Mouse (Mus musculus) neural tube, embryonic 13.5 days (tissue): Measurements from ENCODE around the gene Tbc1d7. TPM values are rescaled to one million over a fixed set of nuclear protein-coding genes. Genes with fewer than 3 reads are reported as not detected.

Source experiments
- ATAC-seq: fragments of 200-750 bp; cut with Nextera tagmentation; 2 replicates; pipeline ENCODE4 v1.8.0; 2017; ENCODE audit warnings: low read depth, mild to moderate bottlenecking, moderate TSS enrichment, moderate library complexity
- H3K27ac ChIP-seq: fragments of 300-500 bp; sonication (generic); replicated peaks from 2 replicates; pipeline ENCODE4 v1.5.1; 2015; ENCODE audit warnings: moderate library complexity, mild to moderate bottlenecking, inconsistent platforms
- H3K27me3 ChIP-seq: fragments of 300-500 bp; sonication (generic); 2 replicates; pipeline ENCODE4 v1.6.1; 2015; ENCODE audit warnings: mild to moderate bottlenecking, inconsistent platforms
- H3K36me3 ChIP-seq: fragments of 300-500 bp; sonication (generic); 2 replicates; pipeline ENCODE4 v1.6.1; 2015; ENCODE audit warnings: mild to moderate bottlenecking, inconsistent platforms
- H3K4me1 ChIP-seq: fragments of 300-500 bp; sonication (generic); replicated peaks from 2 replicates; pipeline ENCODE4 v1.6.1; 2015; ENCODE audit warnings: inconsistent platforms
- H3K4me2 ChIP-seq: fragments of 300-500 bp; sonication (generic); 2 replicates; pipeline ENCODE4 v1.6.1; 2015; ENCODE audit warnings: inconsistent platforms, mild to moderate bottlenecking, moderate library complexity
- H3K4me3 ChIP-seq: fragments of 300-500 bp; sonication (generic); 2 replicates; pipeline ENCODE4 v1.5.1; 2015; ENCODE audit warnings: mild to moderate bottlenecking, inconsistent platforms
- H3K9ac ChIP-seq: fragments of 300-500 bp; sonication (generic); 2 replicates; pipeline ENCODE4 v1.6.1; 2015; ENCODE audit warnings: moderate library complexity, mild to moderate bottlenecking, inconsistent platforms
- H3K9me3 ChIP-seq: fragments of 300-500 bp; sonication (generic); 2 replicates; pipeline ENCODE4 v1.6.1; 2016; ENCODE audit warnings: inconsistent platforms
- WGBS: fragments of 180-500 bp; shearing (Covaris S2); methylation state at CpG from one replicate; pipeline ENCODE4 v1.1.7; 2015; 5-methylcytosine and 5-hydroxymethylcytosine counted together
- polyA plus RNA-seq: library from polyadenylated mRNA; unstranded; fragments of >200 nt; fragmentation: Nextera tagmentation; extraction: Ambion mirVana; gene quantifications from 2 replicates; pipeline ENCODE4 v1.2.1, GENCODE M21; 2015

Tbc1d7 gene
- polyA plus RNA-seq, 1 experiment from 2014 or later: 85.8 TPM

GRCm38 (mm10) chr13:43158281-43158680 is 13.0 kb downstream of the Tbc1d7 start:
- H3K9me3 ChIP-seq: no peaks in the 10 kb centered on the region
- 22% methylated on average over 5 of the region's 5 CpGs for WGBS
- peaks cover 28% of the 10 kb centered on the region for H3K36me3 ChIP-seq
- no peaks in the 10 kb centered on the region for H3K27me3 ChIP-seq
- H3K9ac ChIP-seq: no peak overlapping the region
- no peak overlapping the region for H3K4me3 ChIP-seq
- H3K4me2 ChIP-seq: no peak overlapping the region
- peaks cover 17% of the 10 kb centered on the region for H3K4me1 ChIP-seq
- ATAC-seq: peak; percentile 85
- peak overlapping the region; percentile 86 for H3K27ac ChIP-seq

GRCm38 (mm10) chr13:43157370-43157769 is 13.9 kb downstream of the Tbc1d7 start:
- no peak overlapping the region for H3K27ac ChIP-seq
- H3K4me3 ChIP-seq: no peak overlapping the region
- WGBS: 61% methylated on average over 5 of the region's 5 CpGs
- peaks cover 17% of the 10 kb centered on the region for H3K4me1 ChIP-seq
- no peaks in the 10 kb centered on the region for H3K9me3 ChIP-seq
- ATAC-seq: no peak
- no peak overlapping the region for H3K9ac ChIP-seq
- peaks cover 28% of the 10 kb centered on the region for H3K36me3 ChIP-seq
- H3K27me3 ChIP-seq: no peaks in the 10 kb centered on the region
- no peak overlapping the region for H3K4me2 ChIP-seq

GRCm38 (mm10) chr13:43152005-43152520 is 19.2 kb downstream of the Tbc1d7 start:
- H3K4me1 ChIP-seq: no peaks in the 10 kb centered on the region
- H3K4me2 ChIP-seq: no peak overlapping the region
- 89% methylated on average over 14 of the region's 14 CpGs for WGBS
- H3K4me3 ChIP-seq: no peak overlapping the region
- H3K9ac ChIP-seq: no peak overlapping the region
- peaks cover 44% of the 10 kb centered on the region for H3K36me3 ChIP-seq
- H3K27ac ChIP-seq: no peak overlapping the region
- no peaks in the 10 kb centered on the region for H3K9me3 ChIP-seq
- no peak for ATAC-seq
- no peaks in the 10 kb centered on the region for H3K27me3 ChIP-seq

- Histone ChIP-seq H3K36me3 (peaks cover 38% of the 10 kb centered on the region), H3K9ac (no peak overlapping the region), H3K4me1 (0 out of 2 replicates have a peak, but pooled peaks cover 3% of the 10 kb centered on the region), H3K27ac (no peak overlapping the region), H3K4me2 (no peak overlapping the region), H3K4me3 (no peak overlapping the region), H3K9me3 (no peaks in the 10 kb centered on the region), H3K27me3 (no peaks in the 10 kb centered on the region)
- WGBS: 89% methylated on average over 3 of the region's 3 CpGs
- ATAC-seq: no peak
These were observed 21.6 kb downstream of the Tbc1d7 start for GRCm38 (mm10) chr13:43149661-43150060.

GRCm38 (mm10) chr13:43148692-43149091 is 22.6 kb downstream of the Tbc1d7 start:
- Histone ChIP-seq H3K4me2 (no peak overlapping the region), H3K4me1 (0 out of 2 replicates have a peak, but pooled peaks cover 3% of the 10 kb centered on the region), H3K9ac (no peak overlapping the region), H3K9me3 (no peaks in the 10 kb centered on the region), H3K4me3 (no peak overlapping the region), H3K27me3 (no peaks in the 10 kb centered on the region), H3K27ac (no peak overlapping the region), H3K36me3 (peaks cover 29% of the 10 kb centered on the region)
- ATAC-seq: no peak
- 83% methylated on average over 4 of the region's 4 CpGs for WGBS

GRCm38 (mm10) chr13:43146515-43147258 is 24.6 kb downstream of the Tbc1d7 start:
- Histone ChIP-seq H3K27me3 (no peaks in the 10 kb centered on the region), H3K36me3 (peaks cover 15% of the 10 kb centered on the region), H3K4me2 (no peak overlapping the region), H3K4me1 (0 out of 2 replicates have a peak, but pooled peaks cover 3% of the 10 kb centered on the region), H3K9me3 (no peaks in the 10 kb centered on the region), H3K4me3 (no peak overlapping the region), H3K27ac (no peak overlapping the region), H3K9ac (no peak overlapping the region)
- no peak for ATAC-seq
- 50% methylated on average over 8 of the region's 8 CpGs for WGBS

- Histone ChIP-seq H3K4me3 (no peak overlapping the region), H3K4me1 (0 out of 2 replicates have a peak, but pooled peaks cover 3% of the 10 kb centered on the region), H3K27ac (no peak overlapping the region), H3K4me2 (no peak overlapping the region), H3K36me3 (no peaks in the 10 kb centered on the region), H3K27me3 (no peaks in the 10 kb centered on the region), H3K9ac (no peak overlapping the region), H3K9me3 (no peaks in the 10 kb centered on the region)
- 85% methylated on average over 7 of the region's 7 CpGs for WGBS
- no peak for ATAC-seq
These were observed 26.4 kb downstream of the Tbc1d7 start for GRCm38 (mm10) chr13:43144720-43145418.

GRCm38 (mm10) chr13:43134468-43134867 is 36.8 kb downstream of the Tbc1d7 start:
- peaks cover 36% of the 10 kb centered on the region for H3K36me3 ChIP-seq
- ATAC-seq: no peak
- H3K9ac ChIP-seq: no peak overlapping the region
- H3K4me1 ChIP-seq: no peaks in the 10 kb centered on the region; the same call in 1 of the 2 replicates
- no peak overlapping the region for H3K4me2 ChIP-seq
- no peaks in the 10 kb centered on the region for H3K27me3 ChIP-seq
- H3K9me3 ChIP-seq: no peaks in the 10 kb centered on the region
- H3K4me3 ChIP-seq: no peak overlapping the region
- WGBS: 76% methylated on average over 4 of the region's 4 CpGs
- H3K27ac ChIP-seq: no peak overlapping the region

- Histone ChIP-seq H3K4me2 (no peak overlapping the region), H3K9me3 (no peaks in the 10 kb centered on the region), H3K4me3 (no peak overlapping the region), H3K9ac (no peak overlapping the region), H3K4me1 (no peaks in the 10 kb centered on the region; the same call in 1 of the 2 replicates), H3K36me3 (peaks cover 36% of the 10 kb centered on the region), H3K27me3 (no peaks in the 10 kb centered on the region), H3K27ac (no peak overlapping the region)
- WGBS: 79% methylated on average over 7 of the region's 7 CpGs
- ATAC-seq: no peak
These were observed 37.9 kb downstream of the Tbc1d7 start for GRCm38 (mm10) chr13:43133400-43133799.

GRCm38 (mm10) chr13:43132859-43133258 is 38.4 kb downstream of the Tbc1d7 start:
- Histone ChIP-seq H3K4me1 (no peaks in the 10 kb centered on the region; the same call in 1 of the 2 replicates), H3K9me3 (no peaks in the 10 kb centered on the region), H3K4me3 (no peak overlapping the region), H3K36me3 (peaks cover 36% of the 10 kb centered on the region), H3K9ac (no peak overlapping the region), H3K27me3 (no peaks in the 10 kb centered on the region), H3K4me2 (no peak overlapping the region), H3K27ac (no peak overlapping the region)
- ATAC-seq: no peak
- 84% methylated on average over 9 of the region's 9 CpGs for WGBS

GRCm38 (mm10) chr13:43131741-43132191 is 39.5 kb downstream of the Tbc1d7 start:
- no peak overlapping the region for H3K4me2 ChIP-seq
- 75% methylated on average over 10 of the region's 10 CpGs for WGBS
- H3K27ac ChIP-seq: 0 out of 2 replicates have a peak overlapping the region, but pooled peaks have one; percentile 14
- no peak overlapping the region for H3K9ac ChIP-seq
- no peaks in the 10 kb centered on the region for H3K9me3 ChIP-seq
- H3K36me3 ChIP-seq: peaks cover 36% of the 10 kb centered on the region
- no peak overlapping the region for H3K4me3 ChIP-seq
- ATAC-seq: no peak
- no peaks in the 10 kb centered on the region for H3K27me3 ChIP-seq
- H3K4me1 ChIP-seq: no peaks in the 10 kb centered on the region; the same call in 1 of the 2 replicates

GRCm38 (mm10) chr13:43130161-43130560 is 41.1 kb downstream of the Tbc1d7 start:
- H3K36me3 ChIP-seq: peaks cover 24% of the 10 kb centered on the region
- H3K4me2 ChIP-seq: no peak overlapping the region
- H3K27ac ChIP-seq: no peak overlapping the region
- 73% methylated on average over 6 of the region's 6 CpGs for WGBS
- H3K9ac ChIP-seq: no peak overlapping the region
- no peaks in the 10 kb centered on the region; the same call in 1 of the 2 replicates for H3K4me1 ChIP-seq
- no peak overlapping the region for H3K4me3 ChIP-seq
- no peaks in the 10 kb centered on the region for H3K27me3 ChIP-seq
- no peaks in the 10 kb centered on the region for H3K9me3 ChIP-seq
- no peak for ATAC-seq
